Mouse (Mus musculus) frontal cortex, postnatal 36 days (tissue): Measurements from ENCODE around the gene Nsun3.
"Not testable (repeated sequence)": the region's sequence is repeated elsewhere in the genome, so short reads cannot be mapped to it uniquely, and the experiment has no call there.

ENCODE experiments used
- DNase-seq, 2 experiments: peaks; one replicate each; pipeline ENCODE4 v3.0.0; 2022; ENCODE audit warnings: low spot score in 2 of 2

Gene Nsun3

GRCm38 (mm10) chr16:62753597-62753996, 33.0 kb downstream of the Nsun3 start:
- no peak for DNase-seq

- no peak for DNase-seq
Measured at GRCm38 (mm10) chr16:62753079-62753478, 33.5 kb downstream of the Nsun3 start.

- DNase-seq, result no peak
Measured at GRCm38 (mm10) chr16:62745875-62746274, 40.7 kb downstream of the Nsun3 start.

GRCm38 (mm10) chr16:62734359-62734758, 52.3 kb downstream of the Nsun3 start:
- no peak for DNase-seq

- no peak for DNase-seq
Measured at GRCm38 (mm10) chr16:62730291-62730690, 56.3 kb downstream of the Nsun3 start.

- no peak for DNase-seq
Measured at GRCm38 (mm10) chr16:62729846-62730245, 56.8 kb downstream of the Nsun3 start.

GRCm38 (mm10) chr16:62718255-62718654, 68.4 kb downstream of the Nsun3 start:
- not testable (repeated sequence) for DNase-seq

- no peak for DNase-seq
Measured at GRCm38 (mm10) chr16:62690436-62690835, 96.2 kb downstream of the Nsun3 start.

GRCm38 (mm10) chr16:62686073-62686472, 100.5 kb downstream of the Nsun3 start:
- no peak for DNase-seq

GRCm38 (mm10) chr16:62685494-62685893, 101.1 kb downstream of the Nsun3 start:
- DNase-seq, result no peak
